8 mouse cellular contexts compared by ENCODE assay signal in the genomic region with DNA sequence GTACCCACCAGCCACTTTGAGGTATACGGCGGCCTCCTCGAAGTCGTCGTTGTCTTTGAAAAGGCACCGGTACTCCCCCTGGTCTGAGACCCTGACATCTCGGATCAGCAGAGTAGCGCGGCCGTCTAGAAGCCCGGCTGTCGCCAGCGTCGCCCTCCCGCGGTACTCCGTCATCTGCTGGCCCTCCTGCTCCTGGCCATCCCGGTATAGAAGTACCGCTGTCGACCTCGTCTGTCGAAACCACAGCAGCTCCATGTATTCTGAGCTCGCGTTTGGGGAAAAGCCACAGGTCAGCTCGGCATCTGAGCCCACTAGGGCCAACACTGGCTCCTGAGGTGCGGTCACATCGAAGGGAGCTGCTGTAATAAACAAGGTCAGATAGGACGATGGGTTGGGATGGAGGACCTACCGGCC. TPM values are rescaled to one million over a fixed set of nuclear protein-coding genes. Genes with fewer than 3 reads are reported as not detected.
DNase-seq lines count a peak whose midpoint lies in the region; ATAC-seq and TF ChIP-seq lines count a peak whose summit lies in the region.

No protein-coding gene starts in this region.

- peak overlapping the region; percentile 80 for H3K4me2 ChIP-seq in hindbrain, embryonic 12.5 days (replicated peaks)
- peak overlapping the region; percentile 94 for H3K4me2 ChIP-seq in liver, embryonic 11.5 days

- peaks cover 2% of the 10 kb centered on the region for H3K4me1 ChIP-seq in bone marrow macrophage, adult 2 months (ENCODE audit: control insufficient read depth, insufficient read depth, low read length)
- peaks cover 11% of the 10 kb centered on the region for H3K4me1 ChIP-seq in hindbrain, embryonic 12.5 days
- peaks cover 23% of the 10 kb centered on the region for H3K4me1 ChIP-seq in liver, embryonic 11.5 days (replicated peaks; ENCODE audit: control insufficient read depth, insufficient read depth, low read length)

- peaks cover 18% of the 10 kb centered on the region; the same call in 1 of the 2 replicates for H3K27me3 ChIP-seq in hindbrain, embryonic 12.5 days
- H3K27me3 ChIP-seq in liver, embryonic 11.5 days (replicated peaks; ENCODE audit: control insufficient read depth, insufficient read depth, low read length) = no peaks in the 10 kb centered on the region

- peak in 1 of 2 experiments; percentile 52 for DNase-seq in left cerebral cortex, adult 2 months (ENCODE audit: extremely low spot score in 1 of 2, low spot score in 2 of 2)
- no peak for DNase-seq in left cerebral cortex, adult 11 months (ENCODE audit: low spot score)
- DNase-seq in liver, embryonic 11.5 days (ENCODE audit: low spot score) = peak; percentile 67
- peak; percentile 43 for DNase-seq in thymus, postnatal 25 days

- H3K27ac ChIP-seq in left cerebral cortex, adult 2 months = peak overlapping the region; percentile 24; the same call in 1 of the 2 replicates
- no peak overlapping the region for H3K27ac ChIP-seq in bone marrow macrophage, adult 2 months (ENCODE audit: insufficient read depth, low read depth, low read length)
- no peak overlapping the region for H3K27ac ChIP-seq in hindbrain, embryonic 12.5 days
- peak overlapping the region; percentile 65 for H3K27ac ChIP-seq in liver, embryonic 11.5 days (ENCODE audit: low read depth, low read length)

- H3K36me3 ChIP-seq in hindbrain, embryonic 12.5 days = no peaks in the 10 kb centered on the region
- no peaks in the 10 kb centered on the region for H3K36me3 ChIP-seq in liver, embryonic 11.5 days (ENCODE audit: control insufficient read depth, insufficient read depth, low read length)

- intact Hi-C loops in left cerebral cortex, adult 2 months (cut with DNase I) = loop anchor here (2.0 kb wide), 1 partner anchor 51 kb away; no protein-coding TSS in a partner anchor

- peak; percentile 75 for ATAC-seq in erythroblast, adult 5-6 weeks (replicated peaks; ENCODE audit: low FRiP score, poor library complexity, severe bottlenecking)
- peak; percentile 53 for ATAC-seq in hindbrain, embryonic 12.5 days (ENCODE audit: low FRiP score)
- ATAC-seq in liver, embryonic 11.5 days (replicated peaks; ENCODE audit: low FRiP score) = peak; percentile 37
- peak; percentile 37; the same call in 1 of the 2 replicates for ATAC-seq in monocyte, adult 5-6 weeks (replicated peaks; ENCODE audit: insufficient number of reproducible peaks, low FRiP score, low TSS enrichment, poor library complexity, severe bottlenecking)

- no peak for TF ChIP-seq POLR2A in bone marrow macrophage, adult 2 months (IDR thresholded peaks at IDR 0.05; ENCODE audit: borderline replicate concordance, low read depth, low read length)

- H3K4me3 ChIP-seq in left cerebral cortex, adult 2 months = peak overlapping the region; percentile 66
- H3K4me3 ChIP-seq in bone marrow macrophage, adult 2 months (ENCODE audit: insufficient read depth, low read length) = peak overlapping the region; percentile 74
- peak overlapping the region; percentile 53 for H3K4me3 ChIP-seq in hindbrain, embryonic 12.5 days
- peak overlapping the region; percentile 68 for H3K4me3 ChIP-seq in liver, embryonic 11.5 days (ENCODE audit: low read depth, low read length)

- no peak for TF ChIP-seq CTCF in left cerebral cortex, adult 2 months (IDR thresholded peaks at IDR 0.05)
- no peak for TF ChIP-seq CTCF in bone marrow macrophage, adult 2 months (IDR thresholded peaks at IDR 0.05; ENCODE audit: low read depth, low read length)

- WGBS in hindbrain, embryonic 12.5 days = under 1% methylated on average over 29 of the region's 29 CpGs
- under 1% methylated on average over 29 of the region's 29 CpGs for WGBS in liver, embryonic 11.5 days

- H3K9me3 ChIP-seq in hindbrain, embryonic 12.5 days (replicated peaks) = no peaks in the 10 kb centered on the region
- H3K9me3 ChIP-seq in liver, embryonic 11.5 days (ENCODE audit: control insufficient read depth, low read length) = no peaks in the 10 kb centered on the region

- peak overlapping the region; percentile 60 for H3K9ac ChIP-seq in hindbrain, embryonic 12.5 days
- H3K9ac ChIP-seq in liver, embryonic 11.5 days (ENCODE audit: low read depth, low read length) = peak overlapping the region; percentile 72

RNA-seq across cellular contexts. Expression of a gene that starts 1.5 kb away (rescaled TPM):
- not detected for total RNA-seq in left cerebral cortex, adult 2 months (2021)
- not detected in 2 replicates for polyA plus RNA-seq in bone marrow macrophage, adult 2 months (2012; ENCODE audit: insufficient read depth, insufficient read length, missing spikeins)
- 4.2 and 4.4 TPM in 2 replicates for total RNA-seq in erythroblast, adult 5-6 weeks (2015; ENCODE audit: low replicate concordance)
- total RNA-seq in erythroblast, adult 5-6 weeks (2017; ENCODE audit: low replicate concordance) = 6.5 and 15.5 TPM in 2 replicates
- 0.12 TPM in 1 of 2 replicates, not detected in the other for polyA plus RNA-seq in hindbrain, embryonic 12.5 days (2016; fragmentation: Nextera tagmentation; extraction: Ambion mirVana)
- polyA plus RNA-seq in liver, embryonic 11.5 days (2014; fragmentation: Nextera tagmentation; extraction: Ambion mirVana) = 1.8 and 2.2 TPM in 2 replicates
- total RNA-seq in monocyte, adult 5-6 weeks (2017) = not detected in 3 replicates

RNA-seq across cellular contexts. Expression of a gene that starts 24.4 kb away (rescaled TPM):
- total RNA-seq in left cerebral cortex, adult 2 months (2021) = 1 to 10 TPM in 1 of 2 experiments, under 1 TPM in 1; 0.65 to 1.4 TPM
- not detected in 2 replicates for polyA plus RNA-seq in bone marrow macrophage, adult 2 months (2012; ENCODE audit: insufficient read depth, insufficient read length, missing spikeins)
- total RNA-seq in erythroblast, adult 5-6 weeks (2015; ENCODE audit: low replicate concordance) = not detected in 2 replicates
- total RNA-seq in erythroblast, adult 5-6 weeks (2017; ENCODE audit: low replicate concordance) = not detected in 2 replicates
- 0.34 and 0.43 TPM in 2 replicates for polyA plus RNA-seq in hindbrain, embryonic 12.5 days (2016; fragmentation: Nextera tagmentation; extraction: Ambion mirVana)
- polyA plus RNA-seq in liver, embryonic 11.5 days (2014; fragmentation: Nextera tagmentation; extraction: Ambion mirVana) = 0.08 and 0.32 TPM in 2 replicates
- not detected in 3 replicates for total RNA-seq in monocyte, adult 5-6 weeks (2017)

RNA-seq across cellular contexts. Expression of a gene that starts 40.6 kb away (rescaled TPM):
- 1 to 10 TPM; 8.9 to 9.8 TPM for total RNA-seq in left cerebral cortex, adult 2 months (2021)
- 4.8 and 4.9 TPM in 2 replicates for polyA plus RNA-seq in bone marrow macrophage, adult 2 months (2012; ENCODE audit: insufficient read depth, insufficient read length, missing spikeins)
- 1.7 and 1.9 TPM in 2 replicates for total RNA-seq in erythroblast, adult 5-6 weeks (2015; ENCODE audit: low replicate concordance)
- 1.4 and 1.7 TPM in 2 replicates for total RNA-seq in erythroblast, adult 5-6 weeks (2017; ENCODE audit: low replicate concordance)
- polyA plus RNA-seq in hindbrain, embryonic 12.5 days (2016; fragmentation: Nextera tagmentation; extraction: Ambion mirVana) = 11.6 and 12.0 TPM in 2 replicates
- 13.1 and 13.4 TPM in 2 replicates for polyA plus RNA-seq in liver, embryonic 11.5 days (2014; fragmentation: Nextera tagmentation; extraction: Ambion mirVana)
- 12.1 to 15.9 TPM (median 13.2 TPM) in 3 replicates for total RNA-seq in monocyte, adult 5-6 weeks (2017)

Comparison
In these comparisons a context has a peak if more than half of its experiments do, and no peak if none do; other contexts are left out.
1. H3K27ac ChIP-seq: peak in left cerebral cortex, adult 2 months (single experiment) and liver, embryonic 11.5 days (single experiment); none in bone marrow macrophage, adult 2 months (single experiment) and hindbrain, embryonic 12.5 days (single experiment).
2. Peak in every context shown above with its lines, with median percentiles within 50 percentile points of each other: H3K4me3 ChIP-seq and ATAC-seq.